Mouse (Mus musculus): ENCODE results near the gene Exog. TPM values are rescaled to one million over a fixed set of nuclear protein-coding genes. Genes with fewer than 3 reads are reported as not detected.

Exog gene
- polyA plus RNA-seq, 1 experiment from 2014 or later, result 44.0 TPM

DNA sequence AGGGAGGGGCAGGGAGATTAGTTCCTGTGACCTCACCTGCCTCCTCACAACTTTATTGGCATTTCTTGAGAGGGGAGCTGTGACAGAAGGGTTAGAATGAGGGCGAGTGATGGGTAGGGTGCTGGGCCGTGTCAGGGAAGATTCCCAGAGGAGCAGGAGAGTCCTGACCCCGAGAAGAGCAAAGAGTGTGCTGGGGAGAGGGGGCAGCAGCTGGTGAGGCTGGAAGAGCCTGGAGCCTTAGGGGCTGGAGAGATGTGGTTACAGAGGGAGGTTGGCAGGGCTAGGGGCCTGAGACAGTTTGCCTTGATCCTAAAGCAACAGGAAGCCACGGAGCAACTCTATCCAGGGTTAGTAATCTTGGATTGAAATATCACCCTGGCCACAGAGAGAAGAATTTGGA, 36.9 kb downstream of the Exog start:
- no peak overlapping the region for H3K4me3 ChIP-seq (ENCODE audit: low read depth, low read length)
- no peaks in the 10 kb centered on the region for H3K4me1 ChIP-seq (replicated peaks; ENCODE audit: control insufficient read depth, insufficient read depth, low read length)
- H3K9ac ChIP-seq (ENCODE audit: low read length), result no peak overlapping the region
- H3K27me3 ChIP-seq (ENCODE audit: control insufficient read depth, insufficient read depth, low read length), result no peaks in the 10 kb centered on the region
- H3K27ac ChIP-seq (ENCODE audit: low read depth, low read length), result no peak overlapping the region
- WGBS, result 86% methylated on average over 4 of the region's 4 CpGs
- no peaks in the 10 kb centered on the region for H3K9me3 ChIP-seq (ENCODE audit: control insufficient read depth, low read length)
- ATAC-seq (replicated peaks; ENCODE audit: low FRiP score) (no peak), DNase-seq (ENCODE audit: low spot score) (no peak)
- no peak overlapping the region for H3K4me2 ChIP-seq (ENCODE audit: low read depth, low read length, severe bottlenecking)
- H3K36me3 ChIP-seq (ENCODE audit: control insufficient read depth, insufficient read depth, low read length), result no peaks in the 10 kb centered on the region

DNA sequence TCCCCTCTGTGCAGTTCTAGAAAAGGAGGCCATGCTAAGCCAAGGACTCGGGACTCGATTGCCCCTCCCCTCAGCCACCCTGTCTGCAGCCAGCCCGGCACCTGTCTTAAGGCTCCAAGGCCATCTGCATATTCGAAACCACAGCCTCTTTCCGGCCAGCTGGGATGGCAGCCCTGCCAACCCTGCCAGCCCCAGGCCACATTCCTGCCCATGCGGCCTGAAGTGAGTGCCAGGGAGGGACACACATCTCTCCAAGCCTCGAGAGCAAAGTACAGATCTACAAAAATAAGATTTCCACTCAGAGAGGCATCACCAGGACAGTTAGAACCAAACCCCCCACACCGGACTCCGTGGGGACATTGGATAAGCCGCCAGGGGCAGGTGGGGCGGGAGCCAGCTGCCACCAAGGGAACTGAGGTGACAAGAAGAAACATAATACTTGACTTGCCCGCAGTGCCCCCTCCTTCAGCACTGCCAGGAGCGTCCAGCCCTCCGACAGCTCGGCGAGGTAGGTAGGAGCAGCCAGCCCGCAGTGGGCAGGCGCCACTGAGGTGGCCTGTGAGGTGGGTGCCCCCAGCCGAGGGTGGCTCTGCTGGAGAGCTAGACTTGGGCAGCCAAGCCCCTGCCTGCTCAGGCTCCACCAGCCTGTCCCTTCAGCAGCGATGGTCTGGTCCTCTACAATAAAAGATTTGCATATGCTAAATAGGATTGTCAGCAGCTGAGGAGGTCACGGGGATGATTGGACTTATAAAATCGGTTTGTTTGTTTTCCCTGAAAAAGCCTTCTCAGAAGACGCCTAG, 39.0 kb downstream of the Exog start:
- Histone ChIP-seq H3K27ac (ENCODE audit: low read depth, low read length) (no peak overlapping the region), H3K4me2 (ENCODE audit: low read depth, low read length, severe bottlenecking) (no peak overlapping the region), H3K27me3 (ENCODE audit: control insufficient read depth, insufficient read depth, low read length) (no peaks in the 10 kb centered on the region), H3K36me3 (ENCODE audit: control insufficient read depth, insufficient read depth, low read length) (no peaks in the 10 kb centered on the region), H3K9me3 (ENCODE audit: control insufficient read depth, low read length) (no peaks in the 10 kb centered on the region), H3K4me1 (replicated peaks; ENCODE audit: control insufficient read depth, insufficient read depth, low read length) (no peaks in the 10 kb centered on the region), H3K4me3 (ENCODE audit: low read depth, low read length) (no peak overlapping the region), H3K9ac (ENCODE audit: low read length) (no peak overlapping the region)
- no peak for ATAC-seq (replicated peaks; ENCODE audit: low FRiP score)
- DNase-seq (ENCODE audit: low spot score), result no peak
- 58% methylated on average over 23 of the region's 23 CpGs for WGBS

DNA sequence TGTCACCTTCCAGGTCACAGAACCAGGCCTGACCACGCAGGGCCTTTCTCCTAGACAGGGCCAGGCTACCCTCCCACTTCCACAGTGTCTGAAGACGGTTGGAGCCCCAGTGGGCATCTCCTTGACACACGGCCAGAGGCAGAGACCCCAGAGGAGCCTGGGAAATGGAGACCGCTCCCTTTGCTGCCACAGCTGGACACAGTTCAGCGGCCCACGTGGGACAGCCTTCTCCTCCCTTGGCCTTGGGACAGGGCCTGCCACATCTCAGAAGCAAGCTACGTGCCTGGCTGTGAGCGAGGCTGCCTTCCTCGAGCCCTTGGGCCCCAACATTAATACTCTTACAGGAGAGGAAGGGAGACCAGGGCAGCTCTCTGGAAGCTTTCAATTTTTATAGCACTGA, 39.7 kb downstream of the Exog start:
- WGBS, result 61% methylated on average over 9 of the region's 9 CpGs
- H3K27ac ChIP-seq (ENCODE audit: low read depth, low read length), result no peak overlapping the region

DNA sequence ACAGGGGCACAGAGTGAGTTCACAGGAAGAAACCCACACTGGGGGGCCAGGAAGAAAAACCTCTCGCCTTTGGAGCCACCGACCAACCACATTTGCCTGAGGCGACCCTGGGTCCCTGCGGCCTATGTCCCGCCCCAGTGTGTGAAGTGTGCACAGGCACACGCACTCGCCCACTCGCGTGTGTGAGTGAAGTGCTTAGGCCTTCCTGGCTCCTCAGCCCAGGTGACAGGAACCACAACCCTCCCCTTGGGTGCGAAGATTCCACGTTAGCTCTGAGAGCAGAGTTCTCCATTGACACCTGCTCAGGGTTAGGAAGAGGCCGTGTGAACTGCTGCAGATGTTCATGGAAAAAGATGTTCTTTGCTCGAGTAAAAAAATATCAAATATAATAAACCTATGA, 40.1 kb downstream of the Exog start:
- no peaks in the 10 kb centered on the region for H3K9me3 ChIP-seq (ENCODE audit: control insufficient read depth, low read length)
- ATAC-seq (replicated peaks; ENCODE audit: low FRiP score) (no peak), DNase-seq (ENCODE audit: low spot score) (no peak)
- 93% methylated on average over 13 of the region's 13 CpGs for WGBS
- H3K4me2 ChIP-seq (ENCODE audit: low read depth, low read length, severe bottlenecking), result no peak overlapping the region
- no peaks in the 10 kb centered on the region for H3K36me3 ChIP-seq (ENCODE audit: control insufficient read depth, insufficient read depth, low read length)
- H3K4me3 ChIP-seq (ENCODE audit: low read depth, low read length), result no peak overlapping the region
- H3K27ac ChIP-seq (ENCODE audit: low read depth, low read length), result no peak overlapping the region
- H3K9ac ChIP-seq (ENCODE audit: low read length), result no peak overlapping the region
- H3K27me3 ChIP-seq (ENCODE audit: control insufficient read depth, insufficient read depth, low read length), result no peaks in the 10 kb centered on the region
- H3K4me1 ChIP-seq (replicated peaks; ENCODE audit: control insufficient read depth, insufficient read depth, low read length), result no peaks in the 10 kb centered on the region

More for the DNA sequence above, 39.7 kb downstream of the Exog start:
- H3K4me3 ChIP-seq (ENCODE audit: low read depth, low read length), result no peak overlapping the region
- H3K9ac ChIP-seq (ENCODE audit: low read length), result no peak overlapping the region
- H3K4me1 ChIP-seq (replicated peaks; ENCODE audit: control insufficient read depth, insufficient read depth, low read length), result no peaks in the 10 kb centered on the region
- H3K27me3 ChIP-seq (ENCODE audit: control insufficient read depth, insufficient read depth, low read length), result no peaks in the 10 kb centered on the region
- no peak for ATAC-seq (replicated peaks; ENCODE audit: low FRiP score)
- H3K36me3 ChIP-seq (ENCODE audit: control insufficient read depth, insufficient read depth, low read length), result no peaks in the 10 kb centered on the region
- no peaks in the 10 kb centered on the region for H3K9me3 ChIP-seq (ENCODE audit: control insufficient read depth, low read length)
- no peak overlapping the region for H3K4me2 ChIP-seq (ENCODE audit: low read depth, low read length, severe bottlenecking)
- no peak for DNase-seq (ENCODE audit: low spot score)

DNA sequence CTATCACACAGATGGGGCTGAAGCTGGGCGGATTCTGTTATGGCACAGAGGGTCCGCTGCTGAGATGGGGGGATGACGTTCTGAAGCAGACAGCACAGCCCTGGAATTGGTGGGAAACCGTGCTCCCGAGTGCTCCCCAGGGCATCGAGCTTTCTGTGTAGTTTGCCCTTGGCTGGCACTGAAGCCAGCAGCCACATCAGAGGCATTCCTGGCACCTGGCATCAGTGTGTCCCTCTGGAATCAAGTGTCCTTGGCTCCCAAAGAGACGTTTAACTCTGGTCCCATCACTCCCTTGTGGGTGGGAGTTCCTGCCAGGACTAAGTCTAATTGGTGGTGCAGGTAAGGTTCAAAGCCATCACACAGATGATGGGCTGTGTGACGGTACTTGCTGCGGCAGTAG, 51.6 kb downstream of the Exog start:
- Histone ChIP-seq H3K9me3 (ENCODE audit: control insufficient read depth, low read length) (no peaks in the 10 kb centered on the region), H3K4me2 (ENCODE audit: low read depth, low read length, severe bottlenecking) (no peak overlapping the region), H3K4me3 (ENCODE audit: low read depth, low read length) (no peak overlapping the region), H3K9ac (ENCODE audit: low read length) (no peak overlapping the region), H3K4me1 (replicated peaks; ENCODE audit: control insufficient read depth, insufficient read depth, low read length) (no peaks in the 10 kb centered on the region), H3K36me3 (ENCODE audit: control insufficient read depth, insufficient read depth, low read length) (no peaks in the 10 kb centered on the region), H3K27me3 (ENCODE audit: control insufficient read depth, insufficient read depth, low read length) (no peaks in the 10 kb centered on the region), H3K27ac (ENCODE audit: low read depth, low read length) (no peak overlapping the region)
- DNase-seq (ENCODE audit: low spot score) (no peak), ATAC-seq (replicated peaks; ENCODE audit: low FRiP score) (no peak)
- 89% methylated on average over 9 of the region's 9 CpGs for WGBS

DNA sequence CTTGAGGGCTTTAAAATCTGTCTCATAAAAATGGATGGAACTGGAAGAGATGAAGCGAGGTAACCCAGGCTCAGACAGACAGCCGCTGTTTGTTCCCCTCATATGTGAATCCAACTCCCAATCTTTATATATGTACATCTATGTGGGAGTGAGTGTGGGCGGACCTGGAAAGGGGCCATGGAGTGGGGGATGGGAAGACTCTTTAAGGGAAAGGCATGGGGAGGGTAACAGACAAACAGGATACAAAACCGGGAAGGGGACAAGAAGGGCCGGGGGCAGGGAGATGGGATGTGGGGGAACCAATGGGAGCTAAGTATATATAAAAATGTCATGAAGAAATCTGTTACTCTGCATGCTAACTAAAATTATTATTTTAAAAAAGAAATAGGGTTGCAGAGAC, 52.2 kb downstream of the Exog start:
- DNase-seq (ENCODE audit: low spot score) (no peak), ATAC-seq (replicated peaks; ENCODE audit: low FRiP score) (no peak)
- no peak overlapping the region for H3K27ac ChIP-seq (ENCODE audit: low read depth, low read length)
- no peak overlapping the region for H3K4me2 ChIP-seq (ENCODE audit: low read depth, low read length, severe bottlenecking)
- no peaks in the 10 kb centered on the region for H3K9me3 ChIP-seq (ENCODE audit: control insufficient read depth, low read length)
- no peaks in the 10 kb centered on the region for H3K4me1 ChIP-seq (replicated peaks; ENCODE audit: control insufficient read depth, insufficient read depth, low read length)
- no peak overlapping the region for H3K9ac ChIP-seq (ENCODE audit: low read length)
- no peaks in the 10 kb centered on the region for H3K36me3 ChIP-seq (ENCODE audit: control insufficient read depth, insufficient read depth, low read length)
- H3K4me3 ChIP-seq (ENCODE audit: low read depth, low read length), result no peak overlapping the region
- WGBS, result 85% methylated on average over 5 of the region's 5 CpGs
- H3K27me3 ChIP-seq (ENCODE audit: control insufficient read depth, insufficient read depth, low read length), result no peaks in the 10 kb centered on the region

DNA sequence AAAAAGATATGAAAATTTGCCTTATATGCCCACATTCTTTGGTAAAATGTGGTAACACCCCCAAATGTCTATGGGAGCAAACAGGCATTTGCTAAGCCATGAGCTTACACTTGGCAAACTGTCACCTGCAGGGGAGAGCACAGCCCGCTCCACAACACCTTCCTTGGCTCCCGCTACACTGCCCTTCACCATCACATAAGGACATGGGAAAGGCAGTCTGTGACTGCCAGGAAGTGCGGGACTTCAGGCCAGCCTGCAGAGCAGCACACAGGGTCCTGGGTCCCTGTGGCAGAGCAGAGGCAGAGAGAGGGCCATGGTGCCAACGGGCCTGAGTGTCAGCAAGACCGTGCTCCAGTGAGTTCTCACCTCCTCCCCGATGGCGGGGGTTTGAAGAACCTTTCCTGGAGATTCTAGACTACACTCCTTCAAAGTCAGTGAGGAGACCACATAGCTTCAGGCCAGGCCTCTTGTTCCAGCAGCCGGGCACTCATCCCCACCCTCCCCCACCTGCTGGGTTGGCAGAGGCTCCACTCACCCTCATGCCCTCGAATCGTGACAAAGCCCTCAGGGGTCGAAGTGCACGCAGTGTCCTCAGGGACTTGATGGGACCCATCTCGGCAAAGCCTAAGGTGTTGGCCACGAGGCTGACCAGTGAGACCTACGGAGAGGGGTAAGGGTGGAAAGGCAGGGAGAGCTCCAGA, 53.0 kb downstream of the Exog start:
- DNase-seq (ENCODE audit: low spot score) (no peak), ATAC-seq (replicated peaks; ENCODE audit: low FRiP score) (no peak)
- Histone ChIP-seq H3K9me3 (ENCODE audit: control insufficient read depth, low read length) (no peaks in the 10 kb centered on the region), H3K36me3 (ENCODE audit: control insufficient read depth, insufficient read depth, low read length) (no peaks in the 10 kb centered on the region), H3K27ac (ENCODE audit: low read depth, low read length) (no peak overlapping the region), H3K27me3 (ENCODE audit: control insufficient read depth, insufficient read depth, low read length) (no peaks in the 10 kb centered on the region), H3K4me2 (ENCODE audit: low read depth, low read length, severe bottlenecking) (no peak overlapping the region), H3K4me1 (replicated peaks; ENCODE audit: control insufficient read depth, insufficient read depth, low read length) (no peaks in the 10 kb centered on the region), H3K9ac (ENCODE audit: low read length) (no peak overlapping the region), H3K4me3 (ENCODE audit: low read depth, low read length) (no peak overlapping the region)
- 88% methylated on average over 15 of the region's 15 CpGs for WGBS

DNA sequence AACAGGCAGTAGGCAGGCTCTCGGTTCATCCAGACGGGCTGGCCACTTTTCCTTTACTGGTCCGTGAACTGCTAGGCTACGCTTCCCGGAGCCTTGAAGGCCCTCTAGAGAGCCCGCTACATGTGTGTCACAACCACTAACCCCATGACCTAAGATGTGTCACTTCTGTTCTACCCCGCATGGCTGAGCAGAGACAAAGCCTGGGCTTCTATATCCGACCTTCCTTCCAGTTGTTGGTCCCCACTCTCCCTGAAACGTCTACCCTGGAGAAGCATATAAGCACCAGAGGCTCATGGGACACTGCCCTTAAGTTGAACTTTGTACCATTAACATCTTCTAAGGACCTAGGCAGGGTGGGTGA, 53.5 kb downstream of the Exog start:
- Histone ChIP-seq H3K4me1 (replicated peaks; ENCODE audit: control insufficient read depth, insufficient read depth, low read length) (no peaks in the 10 kb centered on the region), H3K4me2 (ENCODE audit: low read depth, low read length, severe bottlenecking) (no peak overlapping the region), H3K9ac (ENCODE audit: low read length) (no peak overlapping the region), H3K4me3 (ENCODE audit: low read depth, low read length) (no peak overlapping the region), H3K27ac (ENCODE audit: low read depth, low read length) (no peak overlapping the region), H3K9me3 (ENCODE audit: control insufficient read depth, low read length) (no peaks in the 10 kb centered on the region), H3K27me3 (ENCODE audit: control insufficient read depth, insufficient read depth, low read length) (no peaks in the 10 kb centered on the region), H3K36me3 (ENCODE audit: control insufficient read depth, insufficient read depth, low read length) (no peaks in the 10 kb centered on the region)
- DNase-seq (ENCODE audit: low spot score), result no peak
- no peak for ATAC-seq (replicated peaks; ENCODE audit: low FRiP score)
- WGBS, result 87% methylated on average over 9 of the region's 9 CpGs

DNA sequence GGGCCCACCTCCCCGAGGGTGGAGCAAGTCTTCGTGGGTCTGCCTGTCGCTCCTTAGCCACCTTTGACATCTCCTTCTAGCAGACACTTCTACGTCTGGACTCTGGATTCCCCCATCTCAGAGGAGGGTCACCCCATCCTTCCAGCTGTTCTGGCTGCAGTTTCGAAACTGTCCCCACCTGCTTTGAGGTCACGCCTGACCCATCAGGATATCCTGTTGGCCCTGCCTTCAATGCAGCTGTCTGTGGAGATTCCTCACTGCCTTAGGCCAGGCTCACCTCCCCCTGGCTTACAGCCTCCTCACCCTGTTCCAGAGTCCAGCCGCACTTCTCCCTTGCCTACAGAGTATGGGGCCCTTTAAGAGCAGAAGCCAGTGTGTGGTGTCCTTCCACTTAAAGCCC, 54.1 kb downstream of the Exog start:
- Histone ChIP-seq H3K4me2 (ENCODE audit: low read depth, low read length, severe bottlenecking) (no peak overlapping the region), H3K9me3 (ENCODE audit: control insufficient read depth, low read length) (no peaks in the 10 kb centered on the region), H3K27ac (ENCODE audit: low read depth, low read length) (no peak overlapping the region), H3K4me1 (replicated peaks; ENCODE audit: control insufficient read depth, insufficient read depth, low read length) (no peaks in the 10 kb centered on the region), H3K9ac (ENCODE audit: low read length) (no peak overlapping the region), H3K27me3 (ENCODE audit: control insufficient read depth, insufficient read depth, low read length) (no peaks in the 10 kb centered on the region), H3K36me3 (ENCODE audit: control insufficient read depth, insufficient read depth, low read length) (no peaks in the 10 kb centered on the region), H3K4me3 (ENCODE audit: low read depth, low read length) (no peak overlapping the region)
- 87% methylated on average over 7 of the region's 7 CpGs for WGBS
- no peak for ATAC-seq (replicated peaks; ENCODE audit: low FRiP score)
- no peak for DNase-seq (ENCODE audit: low spot score)
